Mouse (Mus musculus): ENCODE data around the gene Rab40b. TPM values are rescaled to one million over a fixed set of nuclear protein-coding genes. Genes with fewer than 3 reads are reported as not detected.

The Rab40b gene
- total and polyA plus RNA-seq, 3 experiments = 0.39 TPM; not detected in 2

DNA sequence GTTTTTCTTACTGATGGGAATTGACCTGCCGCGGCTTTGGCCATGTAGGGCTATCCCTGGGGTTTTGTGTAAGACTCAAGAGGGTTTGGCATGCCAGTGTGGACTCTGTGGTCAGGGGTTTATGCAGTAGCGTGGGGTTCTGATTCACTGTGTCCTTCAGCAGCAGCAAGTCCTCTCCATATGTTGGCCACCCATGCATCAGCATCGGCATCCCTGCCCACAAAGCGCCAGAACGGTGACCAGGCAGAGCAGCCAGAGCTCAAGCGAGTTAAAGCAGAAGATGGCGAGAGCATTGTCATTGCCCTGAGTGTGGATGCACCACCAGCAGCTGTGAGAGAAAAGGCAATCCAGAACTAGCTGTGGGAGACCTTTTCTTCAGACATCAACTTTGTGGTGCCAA lies 81.4 kb downstream of the Rab40b start:
- H3K9ac ChIP-seq (ENCODE audit: control insufficient read depth, low read depth, low read length, poor library complexity, severe bottlenecking) = no peak overlapping the region
- no peaks in the 10 kb centered on the region for H3K9me3 ChIP-seq (replicated peaks; ENCODE audit: insufficient read depth, low read length)
- no peaks in the 10 kb centered on the region for H3K79me2 ChIP-seq (ENCODE audit: control insufficient read depth, insufficient read depth, low read length, poor library complexity)
- no peak for DNase-seq (ENCODE audit: low read depth, low spot score)
- no peak overlapping the region for H3K27ac ChIP-seq (ENCODE audit: control insufficient read depth, low read depth, low read length)
- H3K4me3 ChIP-seq (ENCODE audit: control insufficient read depth in 1 of 2, insufficient read depth in 1 of 2, low read depth in 2 of 2, low read length in 2 of 2) = no peak overlapping the region
- H3K36me3 ChIP-seq (ENCODE audit: control insufficient read depth in 1 of 2, insufficient read depth in 2 of 2, low read length in 2 of 2) = peaks cover 0 to 31% of the 10 kb centered on the region in 2 experiments; a peak in 2 of 4 replicates
- H3K27me3 ChIP-seq (ENCODE audit: control insufficient read depth in 1 of 2, insufficient read depth in 2 of 2, low read length in 2 of 2) = no peaks in the 10 kb centered on the region
- TF ChIP-seq MAFK (IDR thresholded peaks at IDR 0.05; ENCODE audit: borderline replicate concordance, low read depth, low read length) = no peak
- no peak for TF ChIP-seq TBP (IDR thresholded peaks at IDR 0.05; ENCODE audit: low read depth, low read length)
- TF ChIP-seq BHLHE40 (IDR thresholded peaks at IDR 0.05; ENCODE audit: borderline replicate concordance, low read depth, low read length) = no peak
- TF ChIP-seq MXI1 (IDR thresholded peaks at IDR 0.05; ENCODE audit: low read depth, low read length) = no peak
- TF ChIP-seq SIN3A (IDR thresholded peaks at IDR 0.05; ENCODE audit: low read length) = no peak
- no peak for TF ChIP-seq UBTF (IDR thresholded peaks at IDR 0.05; ENCODE audit: borderline replicate concordance, insufficient read depth, low read depth, low read length)
- no peak for TF ChIP-seq ZC3H11A (IDR thresholded peaks at IDR 0.05; ENCODE audit: low read depth, low read length)
- TF ChIP-seq ELF1 (IDR thresholded peaks at IDR 0.05; ENCODE audit: low read depth, low read length) = no peak
- no peak for TF ChIP-seq TCF12 (IDR thresholded peaks at IDR 0.05; ENCODE audit: low read depth, low read length)
- TF ChIP-seq GATA1 (IDR thresholded peaks at IDR 0.05; ENCODE audit: low read depth, low read length) = no peak
- no peak for TF ChIP-seq HCFC1 (IDR thresholded peaks at IDR 0.05; ENCODE audit: low read depth, low read length)
- TF ChIP-seq USF1 (IDR thresholded peaks at IDR 0.05; ENCODE audit: low read depth, low read length) = no peak
- TF ChIP-seq JUND (IDR thresholded peaks at IDR 0.05; ENCODE audit: low read depth, low read length) = no peak
- TF ChIP-seq POLR2A (IDR thresholded peaks at IDR 0.05; ENCODE audit: control insufficient read depth in 1 of 2, insufficient read depth in 1 of 2, low read depth in 1 of 2, low read length in 2 of 2, poor library complexity in 1 of 2) = no peak
- no peak for TF ChIP-seq MAX (IDR thresholded peaks at IDR 0.05; ENCODE audit: low read length)
- no peak for TF ChIP-seq MAZ (IDR thresholded peaks at IDR 0.05; ENCODE audit: low read depth, low read length)
- H3K4me1 ChIP-seq (ENCODE audit: control insufficient read depth in 1 of 2, insufficient read depth in 2 of 2, low read length in 2 of 2) = peaks cover 0 to 1% of the 10 kb centered on the region in 2 experiments; a peak in 1 of 4 replicates

Other genes with a start within 250 kb of the Rab40b start
- 0.19 and 0.62 TPM in 2 replicates for gene Tex19.1, start 242.1 kb downstream of the Rab40b start, total RNA-seq (2012; rRNA removed)
- under 1 TPM in 1 of 2 experiments, not detected in 1; 0.10 TPM for gene Tex19.1, start 242.1 kb downstream of the Rab40b start, polyA plus RNA-seq (2012; ENCODE audit: insufficient read depth in 1 of 2, insufficient read length in 2 of 2, low read depth in 1 of 2, low replicate concordance in 2 of 2, missing spikeins in 1 of 2)
- gene Uts2r, start 228.0 kb downstream of the Rab40b start, total RNA-seq (2012; rRNA removed) = not detected in 2 replicates
- not detected for gene Uts2r, start 228.0 kb downstream of the Rab40b start, polyA plus RNA-seq (2012; ENCODE audit: insufficient read depth in 1 of 2, insufficient read length in 2 of 2, low read depth in 1 of 2, low replicate concordance in 2 of 2, missing spikeins in 1 of 2)
- gene Hexdc, start 183.8 kb downstream of the Rab40b start, total RNA-seq (2012; rRNA removed) = 6.4 and 7.1 TPM in 2 replicates
- gene Hexdc, start 183.8 kb downstream of the Rab40b start, polyA plus RNA-seq (2012; ENCODE audit: insufficient read depth in 1 of 2, insufficient read length in 2 of 2, low read depth in 1 of 2, low replicate concordance in 2 of 2, missing spikeins in 1 of 2) = 1 to 10 TPM in 1 of 2 experiments, not detected in 1; 9.0 TPM
- 10.1 and 12.7 TPM in 2 replicates for gene Ogfod3, start 183.5 kb downstream of the Rab40b start, total RNA-seq (2012; rRNA removed)
- 10 to 100 TPM in 1 of 2 experiments, not detected in 1; 12.3 TPM for gene Ogfod3, start 183.5 kb downstream of the Rab40b start, polyA plus RNA-seq (2012; ENCODE audit: insufficient read depth in 1 of 2, insufficient read length in 2 of 2, low read depth in 1 of 2, low replicate concordance in 2 of 2, missing spikeins in 1 of 2)
- gene Cybc1, start 158.9 kb downstream of the Rab40b start, total RNA-seq (2012; rRNA removed) = 42.5 and 46.1 TPM in 2 replicates
- 10 to 100 TPM in 1 of 2 experiments, not detected in 1; 43.6 TPM for gene Cybc1, start 158.9 kb downstream of the Rab40b start, polyA plus RNA-seq (2012; ENCODE audit: insufficient read depth in 1 of 2, insufficient read length in 2 of 2, low read depth in 1 of 2, low replicate concordance in 2 of 2, missing spikeins in 1 of 2)
- 31.9 and 45.3 TPM in 2 replicates for gene Narf, start 151.0 kb downstream of the Rab40b start, total RNA-seq (2012; rRNA removed)
- gene Narf, start 151.0 kb downstream of the Rab40b start, polyA plus RNA-seq (2012; ENCODE audit: insufficient read depth in 1 of 2, insufficient read length in 2 of 2, low read depth in 1 of 2, low replicate concordance in 2 of 2, missing spikeins in 1 of 2) = 10 to 100 TPM in 1 of 2 experiments, not detected in 1; 44.9 TPM
- gene Foxk2, start 128.3 kb downstream of the Rab40b start, total RNA-seq (2012; rRNA removed) = 59.6 and 64.5 TPM in 2 replicates
- gene Foxk2, start 128.3 kb downstream of the Rab40b start, polyA plus RNA-seq (2012; ENCODE audit: insufficient read depth in 1 of 2, insufficient read length in 2 of 2, low read depth in 1 of 2, low replicate concordance in 2 of 2, missing spikeins in 1 of 2) = 100 to 1,000 TPM in 1 of 2 experiments, 10 to 100 TPM in 1; 68.0 to 317 TPM
- 41.5 and 41.9 TPM in 2 replicates for gene Wdr45b, start 33.8 kb downstream of the Rab40b start, total RNA-seq (2012; rRNA removed)
- 10 to 100 TPM in 1 of 2 experiments, not detected in 1; 39.3 TPM for gene Wdr45b, start 33.8 kb downstream of the Rab40b start, polyA plus RNA-seq (2012; ENCODE audit: insufficient read depth in 1 of 2, insufficient read length in 2 of 2, low read depth in 1 of 2, low replicate concordance in 2 of 2, missing spikeins in 1 of 2)
- gene Fn3krp, start 33.1 kb upstream of the Rab40b start, total RNA-seq (2012; rRNA removed) = 22.5 and 25.9 TPM in 2 replicates
- gene Fn3krp, start 33.1 kb upstream of the Rab40b start, polyA plus RNA-seq (2012; ENCODE audit: insufficient read depth in 1 of 2, insufficient read length in 2 of 2, low read depth in 1 of 2, low replicate concordance in 2 of 2, missing spikeins in 1 of 2) = 10 to 100 TPM in 1 of 2 experiments, 1 to 10 TPM in 1; 6.8 to 77.1 TPM
- gene Fn3k, start 46.7 kb upstream of the Rab40b start, total RNA-seq (2012; rRNA removed) = 0.27 TPM in 1 of 2 replicates, not detected in the other
- gene Fn3k, start 46.7 kb upstream of the Rab40b start, polyA plus RNA-seq (2012; ENCODE audit: insufficient read depth in 1 of 2, insufficient read length in 2 of 2, low read depth in 1 of 2, low replicate concordance in 2 of 2, missing spikeins in 1 of 2) = under 1 TPM in 1 of 2 experiments, not detected in 1; 0.07 TPM
- 65.3 and 72.3 TPM in 2 replicates for gene Tbcd, start 63.7 kb upstream of the Rab40b start, total RNA-seq (2012; rRNA removed)
- gene Tbcd, start 63.7 kb upstream of the Rab40b start, polyA plus RNA-seq (2012; ENCODE audit: insufficient read depth in 1 of 2, insufficient read length in 2 of 2, low read depth in 1 of 2, low replicate concordance in 2 of 2, missing spikeins in 1 of 2) = 10 to 100 TPM in 1 of 2 experiments, not detected in 1; 50.0 TPM
- gene Zfp750, start 131.1 kb upstream of the Rab40b start, total RNA-seq (2012; rRNA removed) = 0.08 TPM in 1 of 2 replicates, not detected in the other
- gene Zfp750, start 131.1 kb upstream of the Rab40b start, polyA plus RNA-seq (2012; ENCODE audit: insufficient read depth in 1 of 2, insufficient read length in 2 of 2, low read depth in 1 of 2, low replicate concordance in 2 of 2, missing spikeins in 1 of 2) = under 1 TPM in 1 of 2 experiments, not detected in 1; 0.06 TPM